Mouse (Mus musculus) large intestine, adult 2 months (tissue): ENCODE results near the gene Rac2. TPM values are rescaled to one million over a fixed set of nuclear protein-coding genes. Genes with fewer than 3 reads are reported as not detected.

Source experiments
- DNase-seq: peaks from one replicate; pipeline ENCODE4 v3.0.0-alpha.2; 2012; ENCODE audit warnings: low read depth, low spot score
- WGBS: fragments of 180-500 bp; shearing (Covaris S2); methylation state at CpG from one replicate; pipeline ENCODE4 v1.1.7; 2018; 5-methylcytosine and 5-hydroxymethylcytosine counted together
- polyA plus RNA-seq: library from polyadenylated mRNA; depleted of rRNA; stranded (reverse); fragments of >200 nt; gene quantifications from 2 replicates; pipeline ENCODE4 v1.2.3, GENCODE M21; 2012; rRNA removed

Rac2 gene
- polyA plus RNA-seq, 1 experiment = 139 TPM

GRCm38 (mm10) chr15:78529428-78529990 is 43.1 kb downstream of the Rac2 start:
- DNase-seq = no peak
- WGBS = 14% methylated on average over 15 of the region's 15 CpGs

GRCm38 (mm10) chr15:78528726-78529411 is 43.7 kb downstream of the Rac2 start:
- DNase-seq = no peak
- WGBS = 29% methylated on average over 11 of the region's 11 CpGs

- no peak for DNase-seq
- 70% methylated on average over 7 of the region's 7 CpGs for WGBS
Measured at GRCm38 (mm10) chr15:78527973-78528372, 44.6 kb downstream of the Rac2 start.

GRCm38 (mm10) chr15:78524163-78524562 is 48.4 kb downstream of the Rac2 start:
- DNase-seq = no peak
- WGBS = 92% methylated on average over 5 of the region's 5 CpGs

- no peak for DNase-seq
- WGBS = 85% methylated on average over 6 of the region's 6 CpGs
Measured at GRCm38 (mm10) chr15:78521892-78522291, 50.7 kb downstream of the Rac2 start.

- WGBS = 61% methylated on average over 8 of the region's 8 CpGs
- no peak for DNase-seq
Measured at GRCm38 (mm10) chr15:78521331-78521730, 51.3 kb downstream of the Rac2 start.

- DNase-seq = peak; percentile 46
- 24% methylated on average over 13 of the region's 13 CpGs for WGBS
Measured at GRCm38 (mm10) chr15:78520112-78520715, 52.4 kb downstream of the Rac2 start.

GRCm38 (mm10) chr15:78518221-78518620 is 54.4 kb downstream of the Rac2 start:
- 74% methylated on average over 7 of the region's 7 CpGs for WGBS
- DNase-seq = no peak

- WGBS = 79% methylated on average over 6 of the region's 6 CpGs
- no peak for DNase-seq
Measured at GRCm38 (mm10) chr15:78515759-78516158, 56.8 kb downstream of the Rac2 start.

GRCm38 (mm10) chr15:78514393-78515146 is 58.0 kb downstream of the Rac2 start:
- peak; percentile 65 for DNase-seq
- 14% methylated on average over 7 of the region's 7 CpGs for WGBS

- 72% methylated on average over 14 of the region's 14 CpGs for WGBS
- no peak for DNase-seq
Measured at GRCm38 (mm10) chr15:78513019-78513418, 59.6 kb downstream of the Rac2 start.

- WGBS = 72% methylated on average over 7 of the region's 7 CpGs
- DNase-seq = no peak
Measured at GRCm38 (mm10) chr15:78511951-78512350, 60.6 kb downstream of the Rac2 start.

- 82% methylated on average over 6 of the region's 6 CpGs for WGBS
- DNase-seq = no peak
Measured at GRCm38 (mm10) chr15:78510736-78511135, 61.8 kb downstream of the Rac2 start.

GRCm38 (mm10) chr15:78510121-78510576 is 62.4 kb downstream of the Rac2 start:
- DNase-seq = no peak
- WGBS = 75% methylated on average over 8 of the region's 8 CpGs

GRCm38 (mm10) chr15:78509297-78509899 is 63.2 kb downstream of the Rac2 start:
- WGBS = 71% methylated on average over 12 of the region's 12 CpGs
- DNase-seq = no peak

Other genes starting within 250 kb of the Rac2 start
- gene Csf2rb, start 247.0 kb downstream of the Rac2 start, polyA plus RNA-seq = 7.4 and 11.8 TPM in 2 replicates
- not detected in 2 replicates for gene Tex33, start 176.9 kb downstream of the Rac2 start, polyA plus RNA-seq
- 19.9 and 39.4 TPM in 2 replicates for gene Tst, start 166.9 kb downstream of the Rac2 start, polyA plus RNA-seq
- 92.9 and 135 TPM in 2 replicates for gene Mpst, start 166.4 kb downstream of the Rac2 start, polyA plus RNA-seq
- gene Kctd17, start 144.2 kb downstream of the Rac2 start, polyA plus RNA-seq = 30.7 and 33.7 TPM in 2 replicates
- gene Tmprss6, start 104.1 kb downstream of the Rac2 start, polyA plus RNA-seq = 0.05 and 0.20 TPM in 2 replicates
- 9.6 and 12.4 TPM in 2 replicates for gene Il2rb, start 77.5 kb downstream of the Rac2 start, polyA plus RNA-seq
- 12.7 and 13.4 TPM in 2 replicates for gene C1qtnf6, start 41.4 kb downstream of the Rac2 start, polyA plus RNA-seq
- gene Sstr3, start 28.1 kb downstream of the Rac2 start, polyA plus RNA-seq = 0.51 and 0.82 TPM in 2 replicates
- gene Cyth4, start 24.3 kb upstream of the Rac2 start, polyA plus RNA-seq = 13.0 and 16.3 TPM in 2 replicates
- 0.18 and 0.24 TPM in 2 replicates for gene Elfn2, start 146.0 kb upstream of the Rac2 start, polyA plus RNA-seq
- 8.6 and 8.8 TPM in 2 replicates for gene Mfng, start 200.7 kb upstream of the Rac2 start, polyA plus RNA-seq
- 19.4 and 24.2 TPM in 2 replicates for gene Card10, start 230.3 kb upstream of the Rac2 start, polyA plus RNA-seq